Mouse (Mus musculus) layer of hippocampus, adult 2 months (tissue): ENCODE measurements around the gene Krtap20-2. TPM values are rescaled to one million over a fixed set of nuclear protein-coding genes. Genes with fewer than 3 reads are reported as not detected.
"Not testable (repeated sequence)": the region's sequence is repeated elsewhere in the genome, so short reads cannot be mapped to it uniquely, and the experiment has no call there.

ENCODE experiments used
- DNase-seq, 2 experiments: peaks; one replicate each; pipeline ENCODE4 v3.0.0; 2022; ENCODE audit warnings: low spot score in 2 of 2
- H3K27ac ChIP-seq: fragments of 200-600 bp; 2 replicates; pipeline ENCODE4 v1.8.1; 2022
- H3K4me3 ChIP-seq: fragments of 200-600 bp; 2 replicates; pipeline ENCODE4 v1.8.1; 2022; ENCODE audit warnings: mild to moderate bottlenecking
- CTCF ChIP-seq: fragments of 200-600 bp; conservative IDR thresholded peaks from 2 replicates; pipeline ENCODE4 v1.8.1; 2022; ENCODE audit warnings: antibody characterized with exemption, mild to moderate bottlenecking, moderate library complexity
- long read RNA-seq, 2 experiments: library from polyadenylated mRNA; stranded (forward); transcript quantifications; one replicate each; pipeline ENCODE4 v2.0.0; 2021; ENCODE audit warnings: borderline mapping rate in 2 of 2
- total RNA-seq, 2 experiments: library from RNA; stranded (reverse); gene quantifications; 2 replicates each; pipeline ENCODE4 v1.2.3; 2021

Gene Krtap20-2
- total RNA-seq: not detected
- long read RNA-seq, experiment 1: 0 reads
- long read RNA-seq, experiment 2: 0 reads

DNA sequence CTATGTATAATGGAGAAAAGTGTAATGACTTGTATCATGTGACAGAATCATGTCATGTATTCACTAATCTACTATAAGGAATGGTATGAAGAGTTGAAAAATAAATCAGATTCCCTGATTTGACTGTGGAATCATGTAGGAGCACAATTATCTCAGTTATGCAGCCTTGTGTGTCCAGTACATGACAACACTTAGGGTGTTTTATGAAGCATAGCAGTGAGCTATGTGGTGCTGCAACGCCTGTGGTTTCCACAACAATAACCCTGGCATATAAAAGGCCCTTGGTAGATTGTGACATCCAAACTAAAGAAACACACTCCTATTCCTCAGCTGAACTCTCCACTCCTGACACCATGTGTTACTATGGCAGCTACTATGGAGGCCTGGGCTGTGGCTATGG lies at the start of gene Krtap20-2:
Gene Krtap20-2 (plus strand): TSS at position 301 of the 400 bp plus-strand sequence.
- H3K27ac ChIP-seq: no peak within 1 kb of the TSS
- DNase-seq: no peak
- no peak within 1 kb of the TSS for H3K4me3 ChIP-seq
- no peak for TF ChIP-seq CTCF

DNA sequence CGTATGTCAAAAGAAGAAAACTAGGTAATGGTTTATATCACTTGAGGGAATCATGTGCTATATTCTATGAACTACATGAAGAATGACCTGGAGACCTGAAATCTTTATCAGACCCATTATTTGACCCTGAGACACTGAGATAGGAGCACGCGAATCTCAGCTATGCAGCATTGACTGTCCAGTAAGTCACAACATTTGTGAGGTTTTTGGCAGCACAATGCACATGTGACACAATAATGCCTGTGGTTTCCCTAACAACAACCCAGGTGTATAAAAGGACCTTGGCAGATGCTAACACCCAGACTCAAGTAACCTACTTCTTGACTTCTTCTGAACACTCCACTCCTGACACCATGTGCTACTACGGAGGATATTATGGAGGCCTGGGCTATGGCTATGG lies 48.0 kb upstream of the Krtap20-2 start, which contains the start of gene Gm9789:
Gene Gm9789 (plus strand): TSS at position 301 of the 400 bp plus-strand sequence.
- H3K27ac ChIP-seq: no peak within 1 kb of the TSS
- no peak for TF ChIP-seq CTCF
- DNase-seq: no peak
- no peak within 1 kb of the TSS for H3K4me3 ChIP-seq

DNA sequence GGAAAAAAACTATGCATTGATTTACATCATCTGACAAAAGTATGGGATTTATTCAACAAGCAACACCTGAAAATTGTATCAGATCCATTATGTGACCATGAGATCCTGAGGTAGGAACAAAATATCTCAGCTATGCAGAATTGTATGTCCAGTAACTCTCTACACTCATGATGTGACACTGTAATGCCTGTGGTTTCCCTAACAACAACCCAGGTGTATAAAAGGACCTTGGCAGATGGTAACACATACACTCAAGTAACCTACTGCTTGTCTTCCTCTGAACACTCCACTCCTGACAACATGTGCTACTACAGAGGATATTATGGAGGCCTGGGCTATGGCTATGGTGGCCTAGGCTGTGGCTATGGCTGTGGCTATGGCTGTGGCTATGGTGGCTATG lies 36.5 kb upstream of the Krtap20-2 start, which contains the start of gene Gm7735:
Gene Gm7735 (plus strand): TSS at position 301 of the 400 bp plus-strand sequence.
- not testable (repeated sequence) for H3K27ac ChIP-seq, H3K4me3 ChIP-seq, DNase-seq

- DNase-seq: no peak
- TF ChIP-seq CTCF: no peak
- no peak within 1 kb of the TSS for H3K27ac ChIP-seq
- no peak within 1 kb of the TSS for H3K4me3 ChIP-seq
Measured at GRCm38 (mm10) chr16:89174435-89174834, 31.2 kb upstream of the Krtap20-2 start, which contains the start of gene 1110057P08Rik. TSS of gene 1110057P08Rik (plus strand) at chr16:89174735.

DNA sequence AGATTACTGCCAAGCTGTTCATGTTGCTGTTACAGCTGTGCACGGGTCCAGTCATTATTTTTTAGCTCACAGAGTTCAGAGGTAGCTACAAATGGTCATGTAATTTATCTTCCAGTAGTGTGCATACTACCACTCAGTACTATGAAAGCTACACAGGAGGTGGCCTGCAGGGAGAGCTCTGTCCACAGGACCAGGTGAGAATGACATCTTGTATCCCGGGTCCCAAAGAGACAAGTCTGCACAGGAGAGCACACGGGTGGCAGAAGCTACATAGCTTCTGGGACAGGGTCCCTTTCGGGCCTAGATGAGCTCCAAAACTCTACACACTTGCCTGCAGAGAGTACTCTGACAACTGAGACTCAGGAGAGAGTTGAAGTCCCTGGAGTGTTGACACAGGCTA lies 17.0 kb upstream of the Krtap20-2 start:
- no peak for TF ChIP-seq CTCF
- no peak for DNase-seq
- Histone ChIP-seq H3K27ac (no peak overlapping the region), H3K4me3 (no peak overlapping the region)

Other genes with a start within 250 kb of the Krtap20-2 start
- not detected for gene Krtap16-3, start 243.0 kb upstream of the Krtap20-2 start, total RNA-seq
- gene Krtap22-2, start 195.1 kb upstream of the Krtap20-2 start, total RNA-seq: not detected
- not detected for gene Gm10229, start 190.6 kb upstream of the Krtap20-2 start, total RNA-seq
- not detected for gene Krtap6-1, start 174.2 kb upstream of the Krtap20-2 start, total RNA-seq
- gene Gm10228, start 164.4 kb upstream of the Krtap20-2 start, total RNA-seq: not detected
- gene Krtap6-5, start 158.0 kb upstream of the Krtap20-2 start, total RNA-seq: not detected
- not detected for gene 1110025L11Rik, start 141.9 kb upstream of the Krtap20-2 start, total RNA-seq
- gene Krtap6-3, start 121.8 kb upstream of the Krtap20-2 start, total RNA-seq: not detected
- gene Gm6358, start 65.0 kb upstream of the Krtap20-2 start, total RNA-seq: not detected
- not detected for gene Gm10061, start 54.8 kb upstream of the Krtap20-2 start, total RNA-seq
- gene Gm9789, start 47.9 kb upstream of the Krtap20-2 start, total RNA-seq: not detected
- gene Gm7735, start 36.4 kb upstream of the Krtap20-2 start, total RNA-seq: not detected
- gene 1110057P08Rik, start 31.1 kb upstream of the Krtap20-2 start, total RNA-seq: not detected
- not detected for gene Krtap21-1, start 198.0 kb downstream of the Krtap20-2 start, total RNA-seq
- gene Krtap6-2, start 214.2 kb downstream of the Krtap20-2 start, total RNA-seq: not detected